Mouse (Mus musculus): Measurements from ENCODE around the gene Nolc1.
"Not testable (repeated sequence)": the region's sequence is repeated elsewhere in the genome, so short reads cannot be mapped to it uniquely, and the experiment has no call there.

Gene Nolc1

DNA sequence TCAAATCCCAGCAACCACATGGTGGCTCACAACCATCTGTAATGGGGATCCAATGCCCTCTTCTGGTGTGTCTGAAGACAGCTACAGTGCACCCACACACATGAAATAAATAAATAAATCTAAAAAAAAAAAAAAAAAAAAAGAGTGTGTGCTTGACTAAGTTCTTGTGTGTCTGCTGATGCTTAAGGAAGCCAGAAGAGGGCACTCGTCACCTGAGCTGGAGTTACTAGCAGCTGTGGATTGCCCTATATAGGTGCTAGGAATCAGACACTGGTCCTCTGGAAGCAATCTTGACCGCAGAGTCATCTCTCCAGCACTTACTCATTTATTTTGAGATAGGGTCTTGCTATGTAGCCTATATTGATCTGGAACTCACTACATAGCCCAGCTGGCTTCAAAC is 18.5 kb downstream of the Nolc1 start:
- DNase-seq = no peak

DNA sequence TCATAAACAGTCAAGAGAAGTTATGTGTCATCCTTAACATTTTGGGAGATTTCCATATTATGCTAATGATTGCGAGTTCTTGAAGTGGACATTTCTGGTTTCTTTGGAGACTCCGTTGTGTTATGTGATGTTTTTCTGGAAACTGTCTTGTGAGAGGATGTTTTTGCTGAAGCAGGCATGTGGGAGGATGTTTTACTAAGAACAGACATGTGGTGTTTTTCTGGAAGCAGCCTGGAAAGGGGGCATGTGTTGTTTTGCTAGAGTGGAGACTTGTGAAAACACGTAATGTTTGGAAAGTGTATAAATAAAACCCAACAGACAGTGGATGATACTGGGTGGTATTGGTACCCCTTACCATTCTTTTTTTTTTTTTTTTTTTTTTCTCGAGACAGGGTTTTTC is 19.6 kb downstream of the Nolc1 start:
- no peak for DNase-seq

DNA sequence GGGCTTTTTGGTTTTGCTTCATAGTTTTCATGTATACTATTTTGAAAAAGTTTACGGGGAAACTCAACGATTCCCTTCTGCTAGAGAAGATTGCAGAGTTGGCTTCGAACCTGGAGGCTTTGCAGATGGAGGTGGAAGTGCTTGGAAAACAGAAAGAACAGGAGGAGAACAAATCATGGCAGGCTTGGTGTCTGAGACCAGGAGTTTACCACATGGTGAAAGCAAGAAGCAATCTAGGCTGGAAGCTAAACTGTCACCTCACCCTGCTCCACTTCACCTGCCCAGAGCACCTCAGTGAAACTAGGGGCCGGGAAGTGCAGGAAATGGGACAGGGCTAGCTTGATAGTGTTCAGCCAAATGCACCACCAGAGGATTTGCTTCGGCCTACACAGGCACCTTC is 20.7 kb downstream of the Nolc1 start:
- DNase-seq = no peak

- no peak for DNase-seq
Observed at GRCm38 (mm10) chr19:46099561-46099960, 23.9 kb downstream of the Nolc1 start.

DNA sequence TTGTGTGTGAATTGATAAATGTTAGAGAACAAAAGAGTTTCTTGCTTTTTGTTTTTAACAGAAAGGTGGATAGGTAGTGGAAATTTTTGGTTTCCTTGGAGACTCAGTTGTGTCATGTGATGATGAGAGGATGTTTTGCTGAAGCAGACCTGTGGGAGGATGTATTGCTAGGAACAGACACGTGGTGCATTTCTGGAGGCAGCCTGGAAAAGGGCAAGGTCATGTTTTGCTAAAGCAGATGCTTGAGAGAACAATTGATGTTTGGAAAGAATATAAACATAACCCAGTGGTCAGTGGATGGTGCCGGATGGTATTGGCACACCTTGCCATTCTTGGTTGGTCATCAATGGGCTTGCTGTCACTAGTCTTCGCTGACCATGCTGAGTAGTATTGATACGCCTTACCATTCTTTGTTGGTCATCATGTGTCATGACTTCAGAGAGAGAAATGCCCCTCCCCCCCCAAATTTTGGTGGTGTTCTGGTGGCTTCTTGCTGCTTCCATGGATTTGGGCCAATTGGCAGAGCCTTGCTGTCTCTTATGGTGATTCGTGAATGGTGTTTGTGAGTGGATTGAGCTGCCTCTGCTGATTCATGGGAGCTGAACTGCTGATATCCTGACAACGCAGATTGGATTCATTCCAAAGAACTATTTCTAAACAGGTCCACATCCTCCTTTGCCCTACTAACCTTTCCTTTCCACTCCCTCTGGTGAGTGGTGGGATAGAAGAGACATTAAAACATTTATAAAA is 27.9 kb downstream of the Nolc1 start:
- DNase-seq = no peak

DNA sequence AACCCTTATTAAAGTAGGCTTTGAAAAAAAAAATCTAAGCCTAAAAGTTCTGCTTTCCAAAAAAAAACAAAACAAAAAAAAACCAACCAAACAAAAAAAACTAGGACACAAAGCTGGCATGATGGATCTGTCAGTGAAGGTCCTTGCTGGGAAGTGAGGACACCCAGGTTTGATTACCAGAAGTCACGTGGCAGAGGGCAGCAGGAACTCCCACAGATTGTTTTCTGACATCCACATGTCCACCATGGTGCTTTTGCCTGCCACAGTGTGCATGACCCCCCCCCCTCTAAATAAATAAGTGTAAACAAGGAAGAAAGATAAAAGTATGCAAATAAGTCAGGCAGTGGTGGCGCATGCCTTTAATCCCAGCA is 28.5 kb downstream of the Nolc1 start:
- no peak for DNase-seq

- no peak for DNase-seq
Observed at GRCm38 (mm10) chr19:46110214-46110613, 34.6 kb downstream of the Nolc1 start.

DNA sequence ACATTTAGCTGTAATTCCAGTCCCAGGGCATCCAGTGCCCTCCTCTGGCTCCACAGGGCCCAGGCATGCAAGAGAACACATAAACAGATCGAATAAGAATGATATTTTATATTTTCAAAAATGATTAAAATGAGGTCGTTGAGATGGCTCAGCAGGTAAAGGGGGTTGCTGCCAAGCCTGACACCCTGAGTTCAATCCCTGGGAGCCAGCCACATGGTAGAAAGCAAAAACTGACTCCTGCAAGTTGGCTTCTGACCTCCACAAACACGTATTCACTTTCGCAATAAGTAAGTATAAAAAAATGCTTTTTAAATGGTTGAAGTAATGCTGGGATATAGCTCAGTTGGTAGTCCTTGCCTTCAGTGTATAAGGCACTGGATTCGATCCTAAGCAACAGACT is 35.1 kb downstream of the Nolc1 start:
- DNase-seq = no peak

DNA sequence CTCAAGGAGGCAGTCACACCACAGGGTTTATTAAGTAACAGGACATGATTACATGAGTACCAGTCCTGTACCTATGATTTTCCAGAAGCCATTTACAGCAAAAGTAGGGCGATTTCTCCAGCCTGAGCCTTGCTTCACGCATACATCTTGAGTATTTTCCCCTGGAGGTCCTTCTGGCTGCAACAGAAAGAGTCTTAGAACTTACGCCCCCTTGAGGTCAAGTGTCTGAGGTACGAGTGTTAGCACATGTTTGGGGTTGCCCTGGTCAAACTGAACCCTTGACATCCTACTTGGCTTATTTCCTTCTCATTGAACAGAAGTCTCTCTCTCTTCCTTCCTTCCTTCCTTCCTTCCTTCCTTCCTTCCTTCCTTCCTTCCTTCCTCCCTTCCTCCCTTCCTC is 39.0 kb downstream of the Nolc1 start:
- DNase-seq = no peak

GRCm38 (mm10) chr19:46119458-46119857 is 43.8 kb downstream of the Nolc1 start:
- DNase-seq = no peak

GRCm38 (mm10) chr19:46120872-46121271 is 45.2 kb downstream of the Nolc1 start:
- DNase-seq = no peak

DNA sequence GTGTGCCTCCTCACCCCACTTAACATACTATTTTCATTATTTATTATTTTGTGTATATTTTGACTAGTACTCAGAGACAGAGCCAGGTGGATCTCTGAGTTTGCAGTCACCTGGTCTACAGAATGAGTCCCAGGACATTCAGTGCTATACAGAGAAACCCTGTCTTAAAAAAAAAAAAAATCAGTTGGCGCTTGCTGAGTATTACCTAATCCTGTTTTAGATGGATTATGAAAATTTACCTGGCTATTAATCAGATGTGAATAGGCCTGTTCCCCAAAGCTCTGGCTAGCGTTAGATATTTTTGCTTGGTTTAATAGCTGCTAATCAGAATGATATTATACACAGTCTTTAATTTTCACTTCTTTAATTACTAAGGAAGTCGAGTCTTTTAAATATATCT is 48.2 kb downstream of the Nolc1 start:
- DNase-seq = no peak

- DNase-seq = no peak
Observed at GRCm38 (mm10) chr19:46124651-46125050, 49.0 kb downstream of the Nolc1 start.

GRCm38 (mm10) chr19:46126301-46126700 is 50.6 kb downstream of the Nolc1 start:
- DNase-seq = no peak

GRCm38 (mm10) chr19:46129737-46130136 is 54.1 kb downstream of the Nolc1 start:
- not testable (repeated sequence) for DNase-seq

GRCm38 (mm10) chr19:46131283-46131682 is 55.6 kb downstream of the Nolc1 start:
- DNase-seq = no peak

DNA sequence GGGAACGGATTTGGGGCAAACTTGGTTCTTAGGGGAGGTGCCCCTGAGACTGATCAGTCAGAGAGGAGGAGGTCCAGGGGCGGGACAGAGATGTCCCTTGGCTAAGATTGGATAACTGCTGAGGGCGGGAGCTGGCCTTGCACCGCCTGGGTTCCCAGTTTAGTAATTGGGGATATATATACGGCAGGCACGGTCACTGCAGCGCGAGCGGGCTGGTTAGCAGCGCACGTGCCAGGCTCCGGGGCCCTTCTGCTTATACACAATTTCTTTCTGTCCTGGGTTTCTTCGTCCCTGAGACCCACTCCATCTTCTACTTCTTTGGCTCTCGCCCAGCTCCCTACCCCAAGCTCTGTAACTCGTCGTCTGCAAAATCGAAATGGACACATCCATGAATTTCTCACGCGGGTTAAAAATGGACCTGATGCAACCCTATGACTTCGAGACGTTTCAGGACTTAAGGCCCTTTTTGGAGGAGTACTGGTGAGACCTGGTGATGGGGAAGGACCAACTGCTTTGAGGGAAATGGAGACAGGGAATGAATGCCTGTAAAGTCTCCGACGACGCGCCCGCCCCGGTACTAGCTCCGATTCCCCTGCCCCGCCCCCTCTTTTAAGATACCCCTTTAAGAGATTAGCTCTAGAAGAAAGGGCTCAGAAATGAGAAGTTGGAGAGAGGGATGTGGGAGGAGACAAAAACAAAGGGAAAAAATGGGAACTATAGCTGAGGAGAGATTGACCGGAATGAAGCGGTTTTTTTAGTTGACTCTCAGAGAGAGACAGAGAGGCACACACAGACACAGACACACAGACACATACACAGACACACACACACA is 56.2 kb downstream of the Nolc1 start, which contains the start of gene Elovl3:
Elovl3 (plus strand) TSS at position 204 of the 832 bp plus-strand sequence.
- DNase-seq = peak; percentile 42 to 43

GRCm38 (mm10) chr19:46132577-46132976 is 56.9 kb downstream of the Nolc1 start:
- no peak for DNase-seq
